Mouse (Mus musculus) MEL (cell line): ENCODE measurements around the gene Cdkn2a.

ENCODE experiments used
- CTCF ChIP-seq, 3 experiments: IDR thresholded peaks in 2 of 3; conservative IDR thresholded peaks in 1 of 3; 2 replicates each; pipeline ENCODE4 v1.5.1; 2011 to 2012; ENCODE audit warnings: low read length in 3 of 3, low read depth in 2 of 3, mild to moderate bottlenecking in 2 of 3, improper control_type of control experiment in 1 of 3, inconsistent platforms in 1 of 3, mixed read lengths in 1 of 3, moderate library complexity in 1 of 3; ENCODE audit not compliant: control insufficient read depth in 1 of 3, insufficient read depth in 1 of 3, poor library complexity in 1 of 3, severe bottlenecking in 1 of 3
- EP300 ChIP-seq, 2 experiments: IDR thresholded peaks; 2 replicates each; pipeline ENCODE4 v1.6.1; 2011; ENCODE audit warnings: improper control_type of control experiment in 2 of 2, low read length in 2 of 2, low read depth in 1 of 2, mild to moderate bottlenecking in 1 of 2
- MAX ChIP-seq: IDR thresholded peaks from 2 replicates; pipeline ENCODE4 v1.6.1; 2011; ENCODE audit warnings: low read length, improper control_type of control experiment

DNA sequence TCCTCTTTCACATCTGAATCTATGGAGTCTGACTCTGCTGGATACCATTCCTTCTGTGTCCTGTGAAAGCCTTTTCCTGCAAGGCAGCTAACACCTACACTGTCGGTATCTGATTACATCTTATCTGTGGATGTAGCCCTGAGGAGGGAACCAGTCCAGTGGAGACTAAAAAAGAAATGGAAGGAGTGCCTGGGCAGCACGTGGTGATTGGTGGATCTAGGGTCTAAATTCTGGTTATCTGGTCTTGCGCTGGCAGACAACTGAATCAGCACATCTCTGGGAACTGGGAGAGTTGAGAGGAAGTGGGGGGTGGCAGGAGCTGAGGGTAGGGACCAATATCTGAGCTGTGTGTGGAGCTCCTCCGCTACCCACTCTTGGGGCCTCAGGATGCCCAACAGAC lies 5.4 kb downstream of the Cdkn2a start:
- no peak for TF ChIP-seq CTCF (IDR thresholded peaks at IDR 0.05 in 2 of 3, conservative IDR thresholded peaks at IDR 0.05 in 1 of 3; ENCODE audit: control insufficient read depth in 1 of 3, insufficient read depth in 1 of 3, low read depth in 2 of 3, low read length in 3 of 3, poor library complexity in 1 of 3, severe bottlenecking in 1 of 3)
- peak; percentile 16 to 18; a peak in 1 of 4 replicates for TF ChIP-seq EP300 (IDR thresholded peaks at IDR 0.05; ENCODE audit: low read depth in 1 of 2, low read length in 2 of 2)
- no peak for TF ChIP-seq MAX
